Mouse (Mus musculus): ENCODE results near the gene Nudt15. TPM values are rescaled to one million over a fixed set of nuclear protein-coding genes. Genes with fewer than 3 reads are reported as not detected.

The Nudt15 gene
- 1 to 10 TPM in 1 of 2 experiments, under 1 TPM in 1; 0.33 to 1.3 TPM for polyA plus RNA-seq (2012; fragmentation: generic; extraction: Trizol)

GRCm38 (mm10) chr14:73548051-73548450, at the start of gene Nudt15:
Gene Nudt15 (minus strand): TSS chr14:73548242.

DNA sequence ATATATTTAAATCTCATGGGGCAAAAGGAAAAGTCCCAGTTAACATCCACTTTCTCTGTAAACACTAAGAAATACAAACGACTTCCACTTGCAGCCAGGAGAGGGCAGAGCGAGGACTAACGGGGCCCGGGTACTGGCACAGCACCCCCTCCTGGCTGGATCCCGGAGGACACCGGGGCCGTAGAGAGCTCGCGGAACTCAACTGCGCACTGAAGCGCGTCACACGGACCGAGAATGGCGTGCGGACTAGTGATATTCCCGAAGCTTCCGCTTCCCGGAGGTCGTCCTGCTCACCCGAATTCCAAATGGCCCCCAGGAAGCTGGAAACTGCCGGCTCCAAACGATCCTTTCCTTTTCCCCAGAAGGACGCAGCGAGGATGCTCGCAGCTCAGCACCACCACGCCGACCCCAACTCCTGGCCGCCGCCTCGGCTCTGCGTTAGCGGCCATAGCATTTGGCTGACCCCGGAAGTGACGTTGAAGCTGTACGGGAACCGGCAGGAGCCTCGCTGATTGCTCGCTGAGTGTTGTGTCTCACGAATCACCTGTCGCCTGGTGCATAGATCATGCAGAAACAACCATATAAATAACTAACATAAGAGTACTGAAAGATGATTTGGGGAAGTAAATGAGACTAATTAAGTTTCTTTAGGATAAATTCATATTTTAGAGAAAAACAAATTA, 23.1 kb downstream of the Nudt15 start, which contains the start of gene Sucla2:
Gene Sucla2 (plus strand): TSS at position 554 of the 683 bp plus-strand sequence.

GRCm38 (mm10) chr14:73509765-73510423, 38.1 kb downstream of the Nudt15 start, which contains the start of gene Med4:
Gene Med4 (plus strand): TSS chr14:73510025.

Other genes with a start within 250 kb of the Nudt15 start
- 1 to 10 TPM in 1 of 2 experiments, under 1 TPM in 1; 0.34 to 1.6 TPM for gene Rb1, start 222.4 kb downstream of the Nudt15 start, polyA plus RNA-seq (2012; fragmentation: generic; extraction: Trizol)
- 100 to 1,000 TPM; 124 to 644 TPM for gene Itm2b, start 163.0 kb downstream of the Nudt15 start, polyA plus RNA-seq (2012; fragmentation: generic; extraction: Trizol)
- 10 to 100 TPM in 1 of 2 experiments, 1 to 10 TPM in 1; 7.1 to 24.7 TPM for gene Med4, start 38.2 kb downstream of the Nudt15 start, polyA plus RNA-seq (2012; fragmentation: generic; extraction: Trizol)
- gene Sucla2, start 22.9 kb downstream of the Nudt15 start, polyA plus RNA-seq (2012; fragmentation: generic; extraction: Trizol) = 10 to 100 TPM in 1 of 2 experiments, 1 to 10 TPM in 1; 1.8 to 17.9 TPM
- gene Gm21750, start 113.0 kb upstream of the Nudt15 start, polyA plus RNA-seq (2012; fragmentation: generic; extraction: Trizol) = not detected